Mouse (Mus musculus) heart, adult 2 months (tissue): ENCODE data around the gene Oosp1.

ENCODE experiments used
- EP300 ChIP-seq: fragments of 200-500 bp; IDR thresholded peaks from 2 replicates; pipeline ENCODE4 v1.6.1; 2011; ENCODE audit warnings: low read depth, low read length, control low read depth; ENCODE audit not compliant: insufficient read depth
- POLR2A ChIP-seq: fragments of 200-500 bp; IDR thresholded peaks from 2 replicates; pipeline ENCODE4 v1.6.1; 2011; ENCODE audit warnings: mild to moderate bottlenecking, low read depth, low read length, control low read depth; ENCODE audit not compliant: insufficient read depth

GRCm38 (mm10) chr19:11730278-11730677, 39.3 kb upstream of the Oosp1 start:
- no peak for TF ChIP-seq EP300
- TF ChIP-seq POLR2A: no peak
